Mouse (Mus musculus): ENCODE measurements around the gene Ptpn14.
"Not testable (repeated sequence)": the region's sequence is repeated elsewhere in the genome, so short reads cannot be mapped to it uniquely, and the experiment has no call there.

Ptpn14 gene

DNA sequence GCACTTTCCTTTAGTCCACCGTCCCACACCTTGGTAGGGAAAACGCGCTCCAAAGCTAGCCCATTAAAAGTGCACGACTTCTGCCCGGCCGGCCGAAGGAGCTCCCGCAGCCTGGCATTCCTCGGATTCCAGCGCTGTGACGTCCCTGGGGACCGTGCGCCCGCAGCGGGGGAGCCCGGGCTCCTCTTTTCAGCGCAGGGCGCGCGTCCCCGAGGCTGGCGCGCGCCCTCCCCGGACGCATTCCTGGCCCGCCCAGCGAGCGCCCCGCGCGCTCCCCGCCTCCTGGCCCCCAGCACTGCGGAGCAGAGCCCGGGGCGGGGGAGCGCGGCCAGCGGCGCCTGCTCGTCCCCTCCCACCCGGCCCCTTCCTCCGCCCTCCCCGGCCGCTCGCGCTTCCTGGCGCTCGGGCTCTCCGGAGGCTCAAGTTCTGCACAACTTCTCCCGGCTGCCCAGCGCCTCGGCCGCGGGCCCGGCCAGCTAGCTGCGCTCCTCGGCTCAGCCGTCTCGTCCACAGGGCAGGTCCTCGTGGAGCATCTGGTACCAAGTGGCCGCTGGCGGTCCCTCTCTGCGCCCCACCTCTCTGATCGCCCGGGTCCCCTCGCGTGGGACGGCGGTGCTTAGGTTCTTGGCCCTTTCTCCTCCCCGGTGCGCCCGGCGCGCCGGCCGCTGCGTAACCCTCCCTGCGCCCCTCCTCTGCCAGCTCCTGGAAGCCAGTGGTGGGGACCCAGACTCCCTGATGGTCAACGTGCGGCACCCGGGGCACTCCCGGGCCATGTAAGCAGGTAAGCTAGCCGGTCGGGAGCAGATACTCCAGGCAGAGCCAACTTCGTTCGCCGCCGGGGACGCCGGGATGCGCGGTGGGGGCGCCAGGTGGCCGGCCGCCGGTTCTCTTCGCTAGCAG is at the start of gene Ptpn14:
Gene Ptpn14, plus strand, starts transcription at position 385 of the 900 bp plus-strand sequence.
- DNase-seq (ENCODE audit: low spot score in 2 of 2): peak; percentile 67 to 76

DNA sequence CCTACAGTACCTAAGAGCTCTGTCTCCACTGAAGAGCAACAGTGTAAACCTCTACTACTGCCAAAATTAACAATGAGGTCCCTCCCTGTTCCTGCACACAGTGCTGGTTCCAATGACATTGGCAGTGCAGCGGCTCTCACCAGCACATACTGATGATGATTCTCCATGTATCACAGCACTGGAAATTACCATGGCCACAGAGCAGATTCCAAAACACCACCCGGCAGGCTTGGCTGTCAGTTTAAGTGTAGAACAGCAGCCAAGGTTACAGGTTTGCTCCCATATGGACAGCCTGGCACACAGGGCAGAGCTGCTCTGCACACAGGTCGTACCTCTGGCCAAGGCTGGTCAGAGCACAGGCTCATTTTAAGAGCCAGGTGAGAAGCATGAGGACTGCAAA is 48.5 kb upstream of the Ptpn14 start:
- DNase-seq (ENCODE audit: low spot score in 2 of 2): no peak

DNA sequence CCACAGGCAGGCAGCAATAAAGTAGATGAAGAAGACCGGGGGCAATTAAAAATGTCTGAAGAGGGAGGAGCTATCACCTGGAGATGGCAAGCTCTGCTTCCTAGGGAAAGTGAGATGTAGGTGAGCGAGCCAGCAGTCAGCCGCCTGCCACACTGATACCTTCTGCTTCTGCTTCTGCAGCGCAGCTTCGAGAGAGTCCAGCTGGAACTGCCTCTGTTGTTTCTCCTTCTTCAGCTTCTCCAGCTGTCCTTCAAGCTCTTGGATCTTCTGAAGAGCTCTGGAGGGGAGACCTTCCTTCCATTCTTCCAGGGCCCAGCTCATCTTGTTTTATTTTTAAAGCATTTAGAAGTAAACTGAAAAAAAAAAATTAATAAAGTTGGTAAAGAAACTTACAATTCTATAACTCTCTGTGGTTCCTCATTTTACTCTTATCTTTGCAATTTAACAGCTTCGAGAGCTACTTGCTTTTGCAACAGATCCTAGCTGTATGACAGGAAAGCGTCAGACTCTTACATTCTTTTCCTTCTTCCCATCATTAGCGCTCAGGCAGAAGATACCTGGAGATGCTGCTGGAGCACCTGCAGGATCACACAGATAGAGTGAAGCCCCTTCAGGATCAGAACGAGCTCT is 43.2 kb upstream of the Ptpn14 start:
- no peak for DNase-seq (ENCODE audit: low spot score in 2 of 2)

DNA sequence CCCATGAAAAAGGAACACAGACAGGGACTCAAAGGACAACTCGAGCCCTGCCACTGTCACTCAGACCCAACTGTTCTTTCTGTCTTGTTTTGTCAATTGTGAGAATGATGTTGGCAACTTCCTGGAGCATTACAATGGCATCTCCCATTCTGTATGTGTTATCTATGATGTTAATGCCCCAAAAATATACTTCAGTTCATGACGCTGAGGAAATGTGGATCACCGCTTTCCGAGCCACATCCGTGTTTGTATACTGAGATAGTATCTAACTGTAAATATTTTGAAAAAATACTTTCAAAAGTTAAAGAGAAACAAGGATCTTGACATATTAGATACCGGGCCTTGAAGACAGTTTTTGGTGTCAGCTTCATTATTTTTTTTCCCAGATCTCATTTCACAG is 42.0 kb upstream of the Ptpn14 start:
- no peak for DNase-seq (ENCODE audit: low spot score in 2 of 2)

DNA sequence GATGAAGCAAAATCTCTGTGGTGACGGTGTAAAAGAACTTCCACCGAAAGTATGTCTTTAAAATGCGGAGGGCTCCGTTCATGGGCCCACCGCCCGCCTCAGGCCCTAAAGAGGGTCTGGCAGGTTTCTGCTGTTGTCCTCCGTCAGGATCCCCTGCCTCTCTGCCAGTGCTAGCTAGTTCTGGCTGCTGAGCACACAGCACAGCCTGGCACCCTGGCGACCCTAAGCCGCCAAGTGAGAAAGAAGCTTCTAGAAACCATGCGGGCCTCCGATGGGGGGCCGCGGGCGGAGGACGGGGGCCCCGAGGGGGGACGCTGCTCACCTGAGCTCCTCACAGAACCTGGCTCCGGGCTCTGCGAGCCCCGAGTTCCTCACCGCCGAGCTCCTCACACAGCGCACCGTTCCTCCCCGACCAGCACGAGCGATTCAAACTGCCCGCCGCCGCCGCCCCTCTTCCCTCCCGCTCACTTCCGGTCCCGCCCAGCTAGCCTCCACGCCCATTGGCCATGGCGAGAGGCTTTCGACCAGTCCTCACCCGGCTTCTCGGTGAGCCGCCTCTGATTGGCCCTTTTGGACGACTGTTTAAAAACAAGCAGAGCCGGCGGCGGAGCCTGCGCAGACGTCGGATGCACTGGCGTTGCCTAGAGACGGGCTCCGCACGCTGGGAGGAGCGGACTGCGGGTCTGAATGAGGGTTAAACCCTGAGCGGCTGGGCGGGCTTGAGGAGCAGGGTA is 40.2 kb upstream of the Ptpn14 start, which contains the start of gene Cenpf:
Gene Cenpf, minus strand, starts transcription at position 433 of the 734 bp plus-strand sequence.
- DNase-seq (ENCODE audit: low spot score in 2 of 2): peak; percentile 94 to 97

DNA sequence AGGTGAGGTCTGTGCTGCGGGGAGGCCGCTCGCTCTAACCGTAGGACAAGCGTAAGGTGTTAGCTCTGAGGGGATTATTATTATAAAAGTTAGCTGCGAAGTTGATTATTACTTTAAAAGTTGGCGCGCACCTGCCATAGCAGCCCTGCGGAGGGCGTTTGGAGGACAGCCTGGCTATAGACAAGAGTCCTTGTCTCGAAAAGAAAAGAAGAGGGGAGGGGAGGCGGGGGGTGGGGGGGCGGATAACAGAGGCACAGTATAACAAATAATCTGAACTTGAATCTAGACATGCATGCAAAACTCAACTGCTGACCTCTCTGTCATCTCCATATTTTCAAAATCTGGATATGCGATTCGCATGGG is 39.7 kb upstream of the Ptpn14 start:
- DNase-seq (ENCODE audit: low spot score in 2 of 2): no peak

DNA sequence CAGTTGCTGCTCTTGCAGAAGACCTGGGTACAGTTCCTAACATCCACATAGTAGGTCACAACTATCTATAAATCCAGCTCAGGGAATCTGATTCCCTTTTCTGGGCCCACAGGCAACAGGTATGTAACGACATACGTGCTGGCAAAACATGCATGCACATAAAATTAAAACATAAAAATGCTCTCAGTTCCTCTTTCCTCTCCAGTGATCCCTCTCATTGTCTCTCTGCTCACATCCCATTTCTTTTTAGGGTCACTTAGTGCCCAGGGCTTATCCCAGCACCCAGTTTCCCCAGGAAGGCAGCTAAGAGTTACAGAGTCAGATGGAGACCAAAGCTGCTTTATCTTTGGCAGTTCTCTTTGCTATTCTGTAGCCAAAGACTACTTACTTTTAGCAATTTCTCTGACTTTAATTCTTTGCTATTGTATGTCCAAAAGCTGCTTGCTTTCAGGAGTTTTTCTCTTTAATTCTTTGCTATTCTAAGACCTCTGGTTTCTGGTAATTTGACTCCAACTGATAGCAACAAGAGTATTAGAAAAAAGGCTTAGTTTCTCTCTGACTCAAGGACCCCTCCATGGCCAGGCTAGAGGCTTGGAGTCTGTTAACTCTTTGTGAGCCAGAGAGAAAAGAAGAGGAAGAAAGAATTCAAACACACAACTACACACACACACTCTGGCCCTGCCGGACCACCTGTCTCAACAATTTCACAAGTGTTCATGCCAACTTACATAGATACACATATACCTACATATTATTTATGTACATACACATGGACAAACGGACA is 38.8 kb upstream of the Ptpn14 start:
- DNase-seq (ENCODE audit: low spot score in 2 of 2): no peak

DNA sequence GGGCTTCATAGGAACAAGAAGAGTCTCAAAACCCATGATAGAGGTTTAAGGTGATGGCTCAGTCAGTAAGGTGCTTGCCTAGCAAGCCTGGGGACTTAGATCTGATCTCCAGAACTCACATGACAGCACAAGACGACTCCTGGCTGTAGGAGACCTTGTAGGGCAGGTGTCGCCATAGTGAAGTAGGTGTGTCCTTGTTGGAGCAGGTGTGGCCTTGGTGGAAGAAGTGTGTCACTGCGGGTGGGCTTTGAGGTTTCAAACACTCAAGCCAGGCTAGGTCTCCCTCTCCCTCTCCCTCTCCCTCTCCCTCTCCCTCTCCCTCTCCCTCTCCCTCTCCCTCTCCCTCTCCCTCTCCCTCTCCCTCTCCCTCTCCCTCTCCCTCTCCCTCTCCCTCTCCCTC is 35.6 kb upstream of the Ptpn14 start:
- not testable (repeated sequence) for DNase-seq (ENCODE audit: low spot score in 2 of 2)

DNA sequence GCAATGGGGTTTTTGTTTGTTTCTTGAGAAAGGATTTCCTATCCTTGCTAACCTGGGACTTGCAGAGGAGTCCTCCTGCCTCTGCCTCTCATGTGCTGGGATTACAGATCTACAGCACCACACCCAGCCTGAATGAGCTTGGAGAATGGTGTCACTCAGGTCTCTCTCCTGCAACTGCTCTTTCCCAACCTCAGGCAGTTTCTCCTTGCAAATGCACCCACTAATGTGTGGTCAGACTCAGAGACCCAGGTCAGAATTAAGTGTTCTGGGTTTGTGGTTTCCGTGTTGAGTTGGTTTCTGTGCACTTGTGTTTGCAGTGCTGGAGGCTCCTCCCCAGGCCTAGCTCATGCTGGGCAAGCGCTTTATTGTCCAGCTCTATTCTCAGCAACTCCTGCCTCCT is 33.7 kb upstream of the Ptpn14 start:
- no peak for DNase-seq (ENCODE audit: low spot score in 2 of 2)

DNA sequence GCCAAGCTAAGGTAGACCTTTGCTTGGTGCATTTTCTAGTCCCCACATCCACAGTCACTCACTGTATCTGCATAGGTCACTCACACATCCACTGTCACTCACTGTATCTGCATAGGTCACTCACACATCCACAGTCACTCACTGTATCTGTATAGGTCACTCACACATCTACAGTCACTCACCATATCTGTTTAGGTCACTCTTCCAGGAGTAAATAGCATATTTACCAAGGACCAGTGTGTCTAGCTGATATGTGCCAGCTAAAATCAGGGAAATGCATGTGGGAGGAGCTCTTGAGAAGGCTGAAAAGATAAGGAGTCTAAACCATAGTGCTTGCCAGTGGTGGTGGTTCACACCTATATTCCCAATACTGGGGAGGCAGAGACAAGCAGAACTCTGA is 32.7 kb upstream of the Ptpn14 start:
- DNase-seq (ENCODE audit: low spot score in 2 of 2): no peak

DNA sequence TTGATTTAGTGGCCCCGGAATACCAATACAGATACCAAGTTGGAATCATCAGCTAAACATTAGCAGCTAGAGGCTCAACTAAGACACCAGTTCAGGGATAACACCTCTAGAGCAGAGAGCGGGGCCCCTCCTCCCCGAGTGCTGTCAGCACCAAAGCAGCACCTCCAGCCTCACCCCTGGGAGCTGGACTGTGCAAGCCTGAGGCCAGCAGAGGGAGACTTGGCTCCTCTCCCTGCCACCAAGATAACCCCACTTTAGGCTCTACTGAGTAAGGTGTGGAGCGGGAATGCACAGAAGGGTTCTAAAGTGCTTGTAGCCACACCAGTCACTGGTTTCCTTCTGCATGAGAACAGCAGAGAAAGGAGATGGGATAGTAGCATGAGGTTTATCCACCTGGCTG is 29.7 kb upstream of the Ptpn14 start:
- no peak for DNase-seq (ENCODE audit: low spot score in 2 of 2)

DNA sequence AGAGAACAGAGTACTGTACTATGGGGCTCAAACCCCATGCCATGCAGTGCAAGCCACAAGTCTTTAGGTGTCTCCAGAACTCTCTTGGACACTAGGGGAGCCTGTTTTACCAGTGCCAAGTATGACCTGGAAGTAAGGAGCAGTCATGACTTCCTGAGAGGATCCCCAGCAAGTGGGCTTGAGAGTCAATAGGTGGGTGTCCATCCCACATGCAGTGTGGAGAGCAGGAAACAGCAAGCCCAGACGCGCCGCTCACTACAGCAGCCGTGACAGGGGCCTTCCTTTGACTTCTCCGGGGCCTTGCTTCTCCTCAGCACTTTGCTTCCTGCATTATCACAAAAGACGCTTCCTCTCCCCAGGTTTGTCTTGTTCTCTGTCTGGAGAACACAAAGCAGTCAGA is 27.9 kb upstream of the Ptpn14 start:
- no peak for DNase-seq (ENCODE audit: low spot score in 2 of 2)

DNA sequence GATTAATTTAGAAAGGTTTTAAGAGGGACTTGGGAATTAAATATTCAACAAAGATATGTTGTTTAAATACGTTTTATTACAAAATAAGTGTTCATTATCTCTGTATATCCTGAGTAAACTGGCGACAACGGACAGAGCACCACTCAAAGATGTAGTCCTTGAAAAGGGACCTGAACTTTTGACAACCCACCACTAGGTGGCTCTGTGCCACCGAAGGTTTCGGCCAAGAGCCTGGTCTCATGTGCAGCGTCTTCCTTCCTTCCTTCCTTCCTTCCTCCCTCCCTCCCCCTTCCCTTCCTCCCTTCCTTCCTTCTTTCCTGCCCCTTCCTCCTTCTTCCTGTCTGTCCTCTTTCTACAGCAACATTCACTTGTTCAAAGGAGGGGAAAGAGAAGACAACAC is 27.1 kb upstream of the Ptpn14 start:
- peak in 1 of 2 experiments; percentile 28 for DNase-seq (ENCODE audit: low spot score in 2 of 2)

DNA sequence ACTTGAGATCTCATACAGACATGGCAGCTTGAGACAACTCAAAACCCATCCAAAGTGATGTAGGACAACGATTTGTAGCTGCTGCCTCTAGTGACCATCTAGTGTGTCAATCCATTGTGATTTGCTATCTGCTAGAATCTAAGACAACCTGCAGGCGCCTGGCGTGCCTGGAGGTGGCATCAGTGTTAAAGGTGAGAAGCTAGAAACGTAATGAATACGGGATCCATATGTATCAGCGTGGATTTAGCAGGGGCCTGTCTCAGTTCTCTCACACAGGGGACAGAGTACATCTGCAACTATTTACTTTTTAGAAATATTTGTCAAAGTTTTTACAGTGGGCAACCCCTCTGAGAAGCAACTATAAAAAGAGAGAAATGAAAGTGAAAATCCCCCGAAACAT is 24.9 kb upstream of the Ptpn14 start:
- no peak for DNase-seq (ENCODE audit: low spot score in 2 of 2)

DNA sequence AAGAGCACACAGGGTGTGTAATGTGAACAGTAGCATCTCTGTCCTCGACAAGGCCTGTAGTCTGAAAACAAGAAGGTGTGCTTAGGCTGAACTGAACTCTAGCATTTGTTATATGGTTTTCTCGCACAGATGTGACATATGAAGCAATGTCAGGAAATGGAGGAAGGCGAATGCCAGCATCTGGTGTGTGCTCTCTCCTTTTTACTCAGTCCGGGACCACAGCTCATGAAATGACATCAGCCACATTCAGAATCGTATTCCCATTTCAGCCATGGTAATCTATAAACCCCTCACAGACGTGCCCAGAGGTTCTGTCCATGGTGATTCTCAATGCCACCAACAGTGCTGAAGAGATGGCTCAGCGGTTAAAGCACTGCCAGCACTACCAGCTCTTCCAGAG is 24.5 kb upstream of the Ptpn14 start:
- no peak for DNase-seq (ENCODE audit: low spot score in 2 of 2)

DNA sequence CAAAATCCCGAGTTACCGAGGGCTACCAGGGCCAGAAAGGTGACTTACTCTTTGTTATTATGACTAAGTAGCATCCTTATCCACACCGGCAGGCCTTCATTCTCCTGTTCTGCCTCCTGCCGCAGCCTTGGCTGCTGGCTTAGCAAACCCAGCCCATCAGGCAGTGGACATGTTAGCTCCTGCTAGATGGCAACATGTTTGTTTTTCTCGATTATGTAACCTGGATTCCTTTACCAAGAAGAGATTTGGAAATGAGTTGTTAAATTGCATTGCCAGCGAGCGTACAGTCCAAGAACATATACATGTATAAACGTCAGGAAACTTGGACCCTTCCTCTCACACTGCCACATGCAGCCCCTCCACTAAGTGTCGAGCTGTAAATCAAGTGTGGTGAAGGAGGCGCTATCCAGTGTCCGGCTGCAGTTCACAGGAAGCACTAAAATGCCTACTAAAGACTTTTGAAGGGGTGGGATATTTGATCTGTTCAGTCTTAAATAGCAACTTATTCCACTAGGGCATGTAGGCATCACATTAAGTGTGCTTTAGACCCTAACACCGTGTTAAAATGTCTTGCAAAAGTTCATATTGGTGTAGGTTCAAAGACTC is 21.9 kb upstream of the Ptpn14 start:
- DNase-seq (ENCODE audit: low spot score in 2 of 2): peak in 1 of 2 experiments; percentile 38

DNA sequence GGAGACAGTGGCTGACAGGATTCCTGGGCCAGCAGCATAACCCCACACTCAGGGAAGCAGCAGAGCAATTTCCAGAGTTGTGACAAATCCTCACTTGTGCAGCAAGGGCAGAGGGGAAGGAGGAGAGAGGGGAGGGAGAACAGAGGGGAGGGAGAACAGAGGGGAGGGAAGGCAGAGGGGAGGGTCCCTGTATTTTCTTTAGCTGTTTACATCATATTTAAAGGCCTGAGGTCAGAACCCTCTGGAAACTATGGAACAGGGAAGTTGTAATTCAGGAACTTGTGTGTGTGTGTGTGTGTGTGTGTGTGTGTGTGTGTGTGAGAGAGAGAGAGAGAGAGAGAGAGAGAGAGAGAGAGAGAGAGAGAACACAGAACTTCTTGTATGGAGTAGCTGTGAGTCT is 21.1 kb upstream of the Ptpn14 start:
- DNase-seq (ENCODE audit: low spot score in 2 of 2): no peak

DNA sequence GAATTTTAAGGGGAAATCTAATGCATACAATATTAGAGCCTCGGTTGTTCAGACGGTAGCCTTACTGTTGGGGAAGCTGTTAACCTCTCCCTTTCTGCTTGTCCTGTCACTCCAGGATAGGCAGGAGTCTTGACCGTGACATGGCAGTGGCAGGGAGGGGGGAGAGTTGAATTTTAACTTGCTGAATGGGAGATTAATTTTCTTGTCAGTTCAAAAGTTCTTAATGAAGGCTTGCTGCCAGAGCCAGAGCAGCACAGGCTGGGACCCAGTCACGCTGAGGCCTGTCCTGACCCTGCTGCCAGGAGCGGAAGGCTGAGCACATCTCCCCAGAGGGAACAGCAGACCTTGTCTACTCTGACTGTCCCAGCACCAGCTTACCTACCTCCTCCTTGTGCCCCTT is 20.6 kb upstream of the Ptpn14 start:
- no peak for DNase-seq (ENCODE audit: low spot score in 2 of 2)

DNA sequence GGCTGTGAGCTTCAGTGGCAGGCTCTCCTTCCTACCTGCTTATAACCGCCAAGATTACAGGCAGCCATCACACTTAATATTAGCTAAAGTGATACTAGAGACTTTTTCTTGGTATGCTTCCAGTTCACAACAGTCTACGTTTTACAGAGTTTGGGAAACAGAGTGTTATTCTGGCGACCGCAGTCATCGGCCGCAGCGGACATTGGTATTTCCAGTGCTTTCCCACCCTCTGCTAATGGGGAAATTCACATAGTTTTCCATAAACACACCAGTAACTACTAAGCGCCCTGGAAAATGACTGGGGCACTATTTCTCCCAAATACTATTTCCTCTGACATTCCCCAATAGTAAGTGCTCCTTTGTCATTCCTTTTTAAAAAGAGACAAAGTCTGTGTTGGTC is 19.1 kb upstream of the Ptpn14 start:
- no peak for DNase-seq (ENCODE audit: low spot score in 2 of 2)

DNA sequence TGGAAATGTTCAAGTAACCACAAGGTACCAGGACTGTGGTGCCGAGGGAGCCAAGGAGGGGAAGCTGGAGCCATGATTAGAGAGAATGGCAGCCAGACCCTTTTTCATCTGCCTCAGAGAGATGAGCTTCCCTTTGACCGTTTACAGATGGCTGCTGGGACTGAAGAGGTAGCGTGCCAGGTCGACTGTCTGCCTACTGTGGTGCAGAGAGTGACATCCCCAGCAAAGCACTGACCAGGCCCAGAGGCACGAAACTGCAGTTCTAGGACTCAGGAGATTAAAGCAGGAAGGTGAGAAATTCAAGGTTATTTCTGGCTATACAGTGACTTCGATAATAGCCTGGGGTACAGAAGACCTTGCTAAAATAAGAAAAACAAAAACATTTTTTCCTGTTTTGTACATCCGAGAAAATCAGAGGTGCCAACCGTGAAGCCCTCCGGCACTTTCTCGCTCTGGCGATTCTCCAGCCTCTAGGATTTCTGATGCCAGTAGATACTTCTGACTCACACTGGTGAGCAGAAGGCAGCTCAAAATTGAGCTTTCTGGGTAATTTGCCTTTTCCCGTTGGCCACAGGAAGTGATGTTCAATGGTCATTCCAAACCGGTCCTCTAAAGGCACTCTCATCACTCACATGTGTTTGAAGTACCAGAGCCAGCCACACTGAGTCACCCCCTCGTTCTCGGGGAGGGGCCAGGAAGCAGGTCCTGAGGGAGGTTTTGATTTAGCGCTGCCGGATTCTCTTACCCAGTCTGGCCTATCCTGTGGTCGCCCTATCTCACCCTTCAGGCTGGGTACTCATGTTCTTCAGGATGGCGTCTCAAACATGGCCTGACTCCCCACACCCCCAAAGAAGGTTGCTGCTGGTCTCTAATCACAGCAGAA is 11.9 kb upstream of the Ptpn14 start:
- DNase-seq (ENCODE audit: low spot score in 2 of 2): no peak
